Mouse (Mus musculus) heart, embryonic 14.5 days (tissue): ENCODE data around the gene Htra1. TPM values are rescaled to one million over a fixed set of nuclear protein-coding genes. Genes with fewer than 3 reads are reported as not detected.

Source experiments
- ATAC-seq: fragments of 200-750 bp; cut with Nextera tagmentation; 2 replicates; pipeline ENCODE4 v1.8.0; 2017; ENCODE audit warnings: low read depth, moderate TSS enrichment; ENCODE audit not compliant: insufficient number of reproducible peaks, insufficient read depth, low FRiP score
- H3K27ac ChIP-seq, 2 experiments: fragments of 200-500 bp in 1 of 2; fragments of 300-500 bp in 1 of 2; sonication (generic) in 1 of 2; replicated peaks in 1 of 2; 2 replicates each; pipeline ENCODE4 v1.5.1; 2012 to 2014; ENCODE audit warnings: low read depth in 2 of 2, low read length in 2 of 2, control low read depth in 1 of 2, mild to moderate bottlenecking in 1 of 2, mixed read lengths in 1 of 2; ENCODE audit not compliant: control insufficient read depth in 1 of 2, insufficient read depth in 1 of 2
- H3K27me3 ChIP-seq: fragments of 300-500 bp; sonication (generic); 2 replicates; pipeline ENCODE4 v1.6.1; 2014; ENCODE audit warnings: mild to moderate bottlenecking, low read length, control low read depth; ENCODE audit not compliant: control insufficient read depth, insufficient read depth
- H3K36me3 ChIP-seq: fragments of 300-500 bp; sonication (generic); 2 replicates; pipeline ENCODE4 v1.6.1; 2014; ENCODE audit warnings: mild to moderate bottlenecking, control low read depth, low read length, mixed read lengths; ENCODE audit not compliant: control insufficient read depth, insufficient read depth
- H3K4me1 ChIP-seq, 2 experiments: fragments of 200-500 bp in 1 of 2; fragments of 300-500 bp in 1 of 2; sonication (generic) in 1 of 2; 2 replicates each; pipeline ENCODE4 v1.6.1; 2012 to 2014; ENCODE audit warnings: low read length in 2 of 2, control low read depth in 1 of 2, mixed read lengths in 1 of 2; ENCODE audit not compliant: control insufficient read depth in 2 of 2, insufficient read depth in 2 of 2
- H3K4me2 ChIP-seq: fragments of 300-500 bp; sonication (generic); 2 replicates; pipeline ENCODE4 v1.6.1; 2014; ENCODE audit warnings: mild to moderate bottlenecking, low read length
- H3K4me3 ChIP-seq, 2 experiments: fragments of 200-500 bp in 1 of 2; fragments of 300-500 bp in 1 of 2; sonication (generic) in 1 of 2; 2 replicates each; pipeline ENCODE4 v1.5.1; 2012 to 2014; ENCODE audit warnings: low read length in 2 of 2, mild to moderate bottlenecking in 2 of 2, control low read depth in 1 of 2, low read depth in 1 of 2, moderate library complexity in 1 of 2; ENCODE audit not compliant: control insufficient read depth in 1 of 2, insufficient read depth in 1 of 2
- H3K9ac ChIP-seq: fragments of 300-500 bp; sonication (generic); 2 replicates; pipeline ENCODE4 v1.6.1; 2014; ENCODE audit warnings: mild to moderate bottlenecking, low read length
- H3K9me3 ChIP-seq: fragments of 300-500 bp; sonication (generic); 2 replicates; pipeline ENCODE4 v1.6.1; 2016; ENCODE audit warnings: low read length, control low read depth; ENCODE audit not compliant: control insufficient read depth
- WGBS: fragments of 180-500 bp; shearing (Covaris S2); extraction: QIAGEN DNeasy Blood & Tissue Kit; methylation state at CpG from one replicate; pipeline ENCODE4 v1.1.7; 2014; 5-methylcytosine and 5-hydroxymethylcytosine counted together
- polyA plus RNA-seq: library from polyadenylated mRNA; unstranded; fragments of >200 nt; fragmentation: Nextera tagmentation; extraction: Ambion mirVana; gene quantifications from 2 replicates; pipeline ENCODE4 v1.2.1, GENCODE M21; 2014

Gene Htra1
- polyA plus RNA-seq, 1 experiment from 2014 or later: 73.5 TPM

DNA sequence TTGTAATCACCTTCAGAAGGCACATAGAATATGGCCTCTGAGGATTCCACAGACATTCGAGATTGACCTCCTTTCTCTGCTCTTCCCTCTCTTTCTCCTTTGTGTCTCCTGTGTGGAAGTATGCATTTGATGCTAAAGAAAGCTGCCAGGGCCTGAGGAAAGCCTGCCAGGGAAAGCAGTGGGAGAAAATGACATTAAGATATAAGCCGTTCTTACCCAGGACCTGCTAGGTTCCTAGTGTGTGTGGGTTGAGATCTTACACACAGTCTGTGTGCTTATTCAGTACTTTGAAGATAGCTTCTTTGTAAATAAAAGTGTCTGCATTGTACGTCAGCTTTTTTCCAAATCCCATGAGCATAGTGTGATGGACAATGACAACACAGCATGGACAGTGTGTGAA is 39.8 kb upstream of the Htra1 start:
- peaks cover 71% of the 10 kb centered on the region for H3K36me3 ChIP-seq
- 71% methylated on average over 3 of the region's 3 CpGs for WGBS
- no peak for ATAC-seq
- H3K9ac ChIP-seq: no peak overlapping the region
- H3K4me1 ChIP-seq: peaks cover 0 to 1% of the 10 kb centered on the region in 2 experiments; a peak in 3 of 4 replicates
- H3K9me3 ChIP-seq: no peaks in the 10 kb centered on the region
- no peak overlapping the region for H3K4me2 ChIP-seq
- no peaks in the 10 kb centered on the region for H3K27me3 ChIP-seq
- H3K27ac ChIP-seq: no peak overlapping the region
- H3K4me3 ChIP-seq: no peak overlapping the region

DNA sequence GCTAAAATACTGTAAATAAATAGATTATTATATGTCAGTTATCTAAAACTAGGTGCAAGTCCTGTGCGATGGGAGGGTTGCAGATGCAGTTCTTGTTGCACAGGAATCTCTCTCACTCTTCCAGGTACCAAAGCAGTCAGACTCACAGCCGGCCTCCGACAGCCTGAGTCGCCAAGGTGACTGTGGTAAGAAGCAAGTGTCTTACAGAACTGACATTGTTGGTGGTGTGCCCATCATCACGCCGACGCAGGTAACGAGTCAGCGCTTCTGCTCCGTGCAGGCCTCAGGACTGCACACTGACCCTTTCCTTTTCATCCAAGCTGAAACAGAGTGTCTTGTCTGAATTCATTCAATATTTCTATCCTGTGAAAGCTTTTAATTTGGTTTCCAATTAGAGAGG is 38.7 kb upstream of the Htra1 start:
- WGBS: 89% methylated on average over 10 of the region's 10 CpGs
- ATAC-seq: no peak
- no peaks in the 10 kb centered on the region for H3K27me3 ChIP-seq
- peaks cover 75% of the 10 kb centered on the region for H3K36me3 ChIP-seq
- H3K9ac ChIP-seq: no peak overlapping the region
- no peaks in the 10 kb centered on the region for H3K9me3 ChIP-seq
- no peaks in the 10 kb centered on the region; a peak in 1 of 4 replicates for H3K4me1 ChIP-seq
- H3K4me3 ChIP-seq: no peak overlapping the region
- no peak overlapping the region for H3K27ac ChIP-seq
- no peak overlapping the region for H3K4me2 ChIP-seq

DNA sequence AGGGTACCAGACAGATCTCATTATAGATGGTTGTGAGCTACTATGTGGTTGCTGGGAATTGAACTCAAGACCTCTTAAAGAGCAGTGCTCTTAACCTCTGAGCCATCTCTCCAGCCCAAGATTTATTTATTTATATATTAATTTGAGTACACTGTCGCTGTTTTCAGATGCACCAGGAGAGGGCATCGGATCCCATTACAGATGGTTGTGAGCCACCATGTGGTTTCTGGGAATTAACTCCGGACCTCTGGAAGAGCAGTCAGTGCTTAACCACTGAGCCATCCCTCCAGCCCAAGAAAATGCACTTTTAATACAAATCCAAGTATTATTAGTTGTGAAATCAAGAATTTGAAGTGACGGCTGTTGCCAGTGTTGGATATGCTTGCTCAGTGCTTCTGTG is 37.5 kb upstream of the Htra1 start:
- no peaks in the 10 kb centered on the region for H3K4me1 ChIP-seq
- 82% methylated on average over 4 of the region's 4 CpGs for WGBS
- no peaks in the 10 kb centered on the region for H3K27me3 ChIP-seq
- peaks cover 75% of the 10 kb centered on the region for H3K36me3 ChIP-seq
- no peak overlapping the region for H3K9ac ChIP-seq
- ATAC-seq: no peak
- H3K27ac ChIP-seq: no peak overlapping the region
- H3K4me3 ChIP-seq: no peak overlapping the region
- H3K9me3 ChIP-seq: no peaks in the 10 kb centered on the region
- H3K4me2 ChIP-seq: no peak overlapping the region

DNA sequence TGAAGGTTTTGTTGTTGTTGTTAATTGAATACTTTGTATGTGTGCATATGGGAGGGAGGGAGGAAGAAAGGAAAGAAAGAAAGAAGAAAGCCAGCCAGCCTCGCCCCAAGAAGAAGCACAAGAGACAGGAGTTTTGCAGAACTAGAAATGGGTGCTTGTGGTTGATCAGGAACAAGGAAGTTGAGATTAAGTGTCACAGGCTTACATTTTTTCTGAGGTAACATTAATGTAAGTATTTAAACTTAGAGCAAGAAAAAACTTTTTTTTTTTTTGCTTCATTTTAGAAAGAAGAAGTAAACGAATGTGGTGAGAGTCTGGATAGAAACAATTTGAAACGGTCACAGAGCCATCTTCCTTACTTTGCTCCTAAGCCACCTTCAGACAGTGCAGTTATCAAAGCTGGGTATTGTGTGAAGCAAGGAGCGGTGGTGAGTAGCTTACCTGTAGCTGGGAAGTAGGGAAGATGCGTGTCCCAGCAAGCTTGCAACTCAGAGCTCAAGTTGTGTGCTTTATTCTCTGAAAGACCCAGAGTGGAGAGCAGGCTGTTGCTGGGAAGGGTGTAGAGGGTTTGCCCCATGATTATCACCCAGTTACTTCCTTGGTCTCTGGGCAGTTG is 35.6 kb upstream of the Htra1 start:
- ATAC-seq: no peak
- WGBS: 87% methylated on average over 5 of the region's 5 CpGs
- no peak overlapping the region for H3K4me3 ChIP-seq
- no peaks in the 10 kb centered on the region for H3K4me1 ChIP-seq
- H3K36me3 ChIP-seq: peaks cover 87% of the 10 kb centered on the region
- no peaks in the 10 kb centered on the region for H3K27me3 ChIP-seq
- no peak overlapping the region for H3K9ac ChIP-seq
- no peaks in the 10 kb centered on the region for H3K9me3 ChIP-seq
- no peak overlapping the region for H3K4me2 ChIP-seq
- H3K27ac ChIP-seq: no peak overlapping the region

DNA sequence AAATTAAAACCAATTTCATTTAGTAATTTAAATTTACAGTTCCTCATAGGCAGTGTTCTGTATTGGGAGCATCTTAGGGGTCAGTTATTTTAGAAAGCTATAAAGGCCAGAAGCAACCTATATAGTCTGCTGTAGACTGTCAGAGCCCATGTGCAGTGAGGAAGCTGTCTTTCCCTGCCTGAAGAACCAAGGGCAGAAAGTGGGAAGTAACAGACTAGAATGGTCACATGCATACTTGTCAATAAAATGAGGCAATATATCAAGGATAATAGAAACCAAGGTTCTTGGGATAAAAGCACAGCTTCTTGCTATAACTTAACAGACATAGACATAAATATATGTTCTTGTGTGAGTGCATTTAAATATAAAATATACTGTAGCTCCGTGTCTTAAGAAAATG is 33.0 kb upstream of the Htra1 start:
- Histone ChIP-seq H3K4me2 (no peak overlapping the region), H3K9ac (no peak overlapping the region), H3K27ac (no peak overlapping the region), H3K4me1 (no peaks in the 10 kb centered on the region), H3K36me3 (peaks cover 80% of the 10 kb centered on the region), H3K4me3 (no peak overlapping the region), H3K27me3 (no peaks in the 10 kb centered on the region), H3K9me3 (no peaks in the 10 kb centered on the region)
- no peak for ATAC-seq
- WGBS: 94% methylated on average over 1 of the region's 1 CpGs

DNA sequence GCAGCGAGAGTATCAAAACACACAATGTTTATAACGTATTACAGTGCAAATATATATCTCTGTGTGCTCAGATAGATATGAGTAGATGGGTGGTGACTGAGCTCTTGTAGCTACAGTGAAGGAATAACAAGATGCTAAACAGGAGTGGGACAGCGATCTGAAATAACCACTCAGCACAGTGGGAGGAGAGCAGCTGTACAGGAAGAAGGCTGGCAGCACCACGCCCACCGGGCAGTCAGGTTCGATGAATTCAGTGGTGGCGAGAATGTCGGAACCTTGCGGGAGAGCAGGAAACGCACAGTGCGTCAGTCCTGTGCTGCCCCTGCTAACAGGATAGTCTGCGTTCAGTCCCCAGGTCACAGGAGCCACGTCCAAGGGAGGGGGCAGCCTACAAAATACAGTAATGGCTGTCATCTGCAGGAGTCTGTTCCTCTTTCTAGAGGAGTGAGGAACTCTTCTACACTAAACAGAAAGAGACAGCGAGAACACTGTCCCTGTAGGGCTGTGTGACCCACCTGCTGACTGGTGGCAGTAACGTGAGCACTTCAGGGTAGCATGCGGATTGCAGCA is 32.3 kb upstream of the Htra1 start:
- no peak overlapping the region for H3K27ac ChIP-seq
- no peaks in the 10 kb centered on the region for H3K27me3 ChIP-seq
- no peak for ATAC-seq
- H3K9ac ChIP-seq: no peak overlapping the region
- H3K36me3 ChIP-seq: peaks cover 81% of the 10 kb centered on the region
- H3K4me2 ChIP-seq: no peak overlapping the region
- H3K4me3 ChIP-seq: no peak overlapping the region
- H3K4me1 ChIP-seq: no peaks in the 10 kb centered on the region
- no peaks in the 10 kb centered on the region for H3K9me3 ChIP-seq
- 83% methylated on average over 16 of the region's 16 CpGs for WGBS

DNA sequence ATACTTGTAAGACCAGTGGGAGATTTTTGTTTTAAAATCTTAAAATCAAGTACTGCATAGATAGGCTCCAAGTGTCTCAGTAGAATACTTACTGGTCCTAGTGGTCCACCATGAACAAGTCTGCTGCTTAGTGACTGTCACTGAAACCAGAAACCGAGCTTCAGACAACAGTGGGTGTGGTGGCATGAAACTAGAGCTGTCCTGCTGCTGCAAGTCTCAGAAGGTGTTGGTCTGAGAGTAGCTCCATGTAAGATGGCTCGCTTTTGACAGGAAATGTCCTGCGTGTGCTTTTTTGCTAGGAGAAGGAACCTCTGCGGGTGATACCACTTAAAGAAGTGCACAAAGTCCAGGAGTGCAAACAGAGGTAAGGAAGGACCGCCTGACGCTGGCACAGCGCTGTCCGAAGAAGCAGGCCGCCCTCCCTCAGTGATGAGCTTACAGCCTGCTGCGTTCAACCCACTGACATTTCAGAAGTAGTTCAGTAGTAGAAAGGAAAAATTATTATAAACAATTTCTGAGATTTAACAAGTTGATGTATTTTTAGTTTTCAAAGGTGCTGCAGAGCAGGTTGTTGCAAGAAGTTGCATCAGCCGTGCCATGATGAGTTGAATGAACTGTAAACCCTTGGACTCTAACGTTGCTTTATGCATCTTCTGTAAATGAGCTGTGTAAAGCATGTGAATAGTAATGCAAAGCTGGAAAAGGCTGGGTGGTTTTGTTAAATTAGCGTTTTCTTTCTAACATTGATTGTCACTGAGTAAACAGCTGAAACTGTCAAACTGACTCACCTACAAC is 31.1 kb upstream of the Htra1 start:
- H3K9me3 ChIP-seq: no peaks in the 10 kb centered on the region
- no peak overlapping the region for H3K4me2 ChIP-seq
- no peak overlapping the region for H3K27ac ChIP-seq
- peaks cover 86% of the 10 kb centered on the region for H3K36me3 ChIP-seq
- no peak overlapping the region for H3K4me3 ChIP-seq
- no peak for ATAC-seq
- no peaks in the 10 kb centered on the region for H3K4me1 ChIP-seq
- no peak overlapping the region for H3K9ac ChIP-seq
- no peaks in the 10 kb centered on the region for H3K27me3 ChIP-seq
- WGBS: 88% methylated on average over 13 of the region's 13 CpGs
